Mouse (Mus musculus) cortical plate, adult 2 months (tissue): Measurements from ENCODE around the gene Mmp28. TPM values are rescaled to one million over a fixed set of nuclear protein-coding genes. Genes with fewer than 3 reads are reported as not detected.

Experiments used
- H3K27ac ChIP-seq: fragments of 200-500 bp; 2 replicates; pipeline ENCODE4 v1.5.1; 2012; ENCODE audit warnings: low read length, control low read depth, inconsistent platforms; ENCODE audit not compliant: insufficient read depth
- H3K4me1 ChIP-seq: fragments of 200-500 bp; 2 replicates; pipeline ENCODE4 v1.6.1; 2011; ENCODE audit warnings: low read length; ENCODE audit not compliant: control insufficient read depth, insufficient read depth
- H3K4me3 ChIP-seq: fragments of 200-500 bp; 2 replicates; pipeline ENCODE4 v1.5.1; 2011; ENCODE audit warnings: mild to moderate bottlenecking, low read length, control low read depth; ENCODE audit not compliant: insufficient read depth
- CTCF ChIP-seq: fragments of 200-500 bp; IDR thresholded peaks from 2 replicates; pipeline ENCODE4 v1.5.1; 2011; ENCODE audit warnings: mild to moderate bottlenecking, control low read depth, low read length; ENCODE audit not compliant: insufficient read depth; ENCODE audit errors: extremely low read depth
- POLR2A ChIP-seq: fragments of 200-500 bp; IDR thresholded peaks from 2 replicates; pipeline ENCODE4 v1.6.1; 2011; ENCODE audit warnings: mild to moderate bottlenecking, low read length, control low read depth; ENCODE audit not compliant: insufficient read depth; ENCODE audit errors: extremely low read depth
- polyA plus RNA-seq: library from polyadenylated mRNA; depleted of rRNA; stranded (reverse); fragments of >200 nt; gene quantifications from 2 replicates; pipeline ENCODE4 v1.2.3, GENCODE M21; 2012

Gene Mmp28
- polyA plus RNA-seq, 1 experiment: 5.3 TPM

- no peak overlapping the region; the same call in 1 of the 2 replicates for H3K4me3 ChIP-seq
- TF ChIP-seq CTCF (no peak), POLR2A (no peak)
These were observed 23.3 kb downstream of the Mmp28 start for GRCm38 (mm10) chr11:83439426-83440060.

DNA sequence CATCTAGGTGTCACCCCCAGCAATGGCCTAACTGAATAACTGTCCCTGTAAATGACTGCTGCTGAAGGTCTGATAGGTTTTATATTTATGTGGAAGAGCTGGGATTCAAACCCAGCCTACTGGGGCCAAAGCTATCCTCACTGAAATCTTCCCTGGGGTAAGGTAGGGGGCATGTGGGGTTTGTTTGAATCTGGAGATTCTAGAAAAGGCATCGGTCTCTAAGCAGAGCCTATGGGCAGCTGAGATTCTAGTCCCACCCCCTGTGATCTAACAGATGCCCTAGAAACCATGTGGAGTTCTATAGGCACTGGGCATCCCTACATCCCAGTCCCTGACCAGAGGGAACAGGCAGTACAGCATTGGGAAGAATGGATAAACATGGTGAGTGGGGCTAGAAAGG lies 25.5 kb downstream of the Mmp28 start, which contains the start of gene 1700020L24Rik:
Gene 1700020L24Rik, plus strand, starts transcription at position 301 of the 400 bp plus-strand sequence.
- H3K4me3 ChIP-seq: no peak within 1 kb of the TSS
- H3K27ac ChIP-seq: no peak within 1 kb of the TSS
- TF ChIP-seq POLR2A (no peak), CTCF (no peak)
- no peaks in the 10 kb centered on the region for H3K4me1 ChIP-seq

More at GRCm38 (mm10) chr11:83439426-83440060, 23.3 kb downstream of the Mmp28 start:
- Histone ChIP-seq H3K4me1 (no peaks in the 10 kb centered on the region), H3K27ac (no peak overlapping the region)

DNA sequence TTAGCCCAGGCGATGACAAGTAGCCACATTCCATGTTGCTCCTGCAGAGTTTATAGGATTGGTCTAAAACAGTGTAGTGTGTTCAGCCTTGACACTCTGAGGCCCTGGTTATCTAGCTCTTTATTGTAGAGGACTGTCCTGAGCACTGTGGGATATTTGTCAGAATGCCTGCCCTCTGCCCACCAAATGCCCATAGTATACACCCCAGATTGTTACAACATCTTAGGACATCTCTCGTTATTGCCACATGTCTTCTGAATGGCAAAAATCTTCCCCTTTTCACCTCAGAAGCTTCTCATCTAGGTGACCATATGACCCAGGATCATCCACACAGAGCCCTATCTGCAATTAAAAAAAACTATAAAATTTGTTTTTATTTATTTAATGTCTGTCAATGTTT lies 30.3 kb downstream of the Mmp28 start:
- H3K27ac ChIP-seq: no peak overlapping the region
- no peak for TF ChIP-seq POLR2A
- TF ChIP-seq CTCF: no peak
- H3K4me1 ChIP-seq: no peaks in the 10 kb centered on the region
- H3K4me3 ChIP-seq: no peak overlapping the region

DNA sequence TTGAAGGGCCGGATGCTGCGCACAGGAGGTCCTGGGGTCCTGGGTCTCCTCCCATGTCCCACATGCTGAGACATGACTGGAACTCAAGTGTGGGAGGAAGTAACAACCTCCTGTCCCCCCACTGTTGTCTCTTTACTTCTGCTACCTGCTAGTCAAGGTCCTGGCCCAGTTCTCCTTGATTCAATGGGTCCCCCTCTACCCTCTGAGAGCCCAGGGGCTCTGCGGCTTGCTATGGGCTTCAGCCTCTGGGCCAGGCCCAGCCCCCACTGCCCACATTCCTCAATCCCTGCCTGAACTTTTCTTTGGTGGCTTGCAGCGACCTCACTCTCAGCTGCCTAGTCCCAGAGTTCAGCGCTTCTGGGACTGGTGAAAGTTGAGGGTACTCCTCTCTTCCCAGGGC lies 33.5 kb downstream of the Mmp28 start, which contains the start of gene Gas2l2:
Gene Gas2l2, minus strand, starts transcription at position 101 of the 400 bp plus-strand sequence.
- no peak within 1 kb of the TSS for H3K27ac ChIP-seq

DNA sequence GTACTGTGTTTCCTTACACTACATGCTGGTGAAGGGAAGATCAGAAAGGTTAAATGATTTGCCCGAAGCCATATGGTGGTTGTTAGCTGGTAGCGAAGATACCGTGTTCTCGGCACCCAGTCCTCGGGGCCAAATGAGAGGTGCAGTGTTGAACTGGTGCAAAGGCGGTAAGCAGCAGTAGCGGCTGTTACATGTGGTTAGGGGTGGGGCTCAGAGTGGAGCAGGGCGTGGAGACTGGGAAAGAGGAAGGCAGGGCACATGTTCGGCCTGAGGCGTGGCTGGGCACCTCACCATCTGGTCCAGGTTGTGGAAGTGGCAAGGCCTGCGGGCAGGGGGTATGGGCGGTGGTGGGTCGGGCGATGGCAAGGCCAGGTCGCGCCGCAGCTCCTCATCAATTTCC lies 35.9 kb downstream of the Mmp28 start:
- TF ChIP-seq CTCF (no peak), POLR2A (no peak)
- H3K4me1 ChIP-seq: no peaks in the 10 kb centered on the region
- H3K4me3 ChIP-seq: no peak overlapping the region
- H3K27ac ChIP-seq: no peak overlapping the region

More for the DNA sequence above, 33.5 kb downstream of the Mmp28 start, which contains the start of gene Gas2l2:
- Histone ChIP-seq H3K4me1 (no peaks in the 10 kb centered on the region), H3K4me3 (no peak within 1 kb of the TSS)
- TF ChIP-seq POLR2A (no peak), CTCF (no peak)

- Histone ChIP-seq H3K4me3 (no peak overlapping the region), H3K4me1 (no peaks in the 10 kb centered on the region), H3K27ac (no peak overlapping the region)
- TF ChIP-seq POLR2A (no peak), CTCF (peak; percentile 97)
These were observed 38.2 kb downstream of the Mmp28 start for GRCm38 (mm10) chr11:83424681-83425080.

DNA sequence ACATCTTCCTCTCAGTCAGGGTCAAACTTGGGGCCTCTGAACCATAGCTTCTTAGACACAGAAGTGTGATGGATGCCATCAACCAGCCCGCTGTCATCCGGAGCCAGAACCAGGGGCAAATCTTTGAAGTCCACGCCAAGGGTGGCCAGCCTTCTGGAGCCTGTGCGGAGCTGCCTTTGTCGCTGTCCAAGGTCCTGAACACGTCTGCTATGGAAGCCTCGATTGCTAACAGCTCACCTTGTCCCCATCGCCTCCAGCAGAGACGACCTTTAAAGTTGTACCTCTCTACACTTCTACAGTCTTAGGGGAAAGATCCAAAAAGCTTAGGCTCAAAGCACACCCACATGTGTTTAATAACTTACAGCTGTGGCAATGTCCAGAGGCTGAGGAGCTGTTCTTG lies 41.6 kb downstream of the Mmp28 start:
- TF ChIP-seq CTCF (no peak), POLR2A (no peak)
- Histone ChIP-seq H3K4me1 (peaks cover 3% of the 10 kb centered on the region; the same call in 1 of the 2 replicates), H3K27ac (no peak overlapping the region), H3K4me3 (no peak overlapping the region)

GRCm38 (mm10) chr11:83420338-83420737 lies 42.5 kb downstream of the Mmp28 start:
- H3K4me1 ChIP-seq: peaks cover 3% of the 10 kb centered on the region
- TF ChIP-seq POLR2A (no peak), CTCF (peak; percentile 54)
- no peak overlapping the region for H3K27ac ChIP-seq
- H3K4me3 ChIP-seq: no peak overlapping the region

DNA sequence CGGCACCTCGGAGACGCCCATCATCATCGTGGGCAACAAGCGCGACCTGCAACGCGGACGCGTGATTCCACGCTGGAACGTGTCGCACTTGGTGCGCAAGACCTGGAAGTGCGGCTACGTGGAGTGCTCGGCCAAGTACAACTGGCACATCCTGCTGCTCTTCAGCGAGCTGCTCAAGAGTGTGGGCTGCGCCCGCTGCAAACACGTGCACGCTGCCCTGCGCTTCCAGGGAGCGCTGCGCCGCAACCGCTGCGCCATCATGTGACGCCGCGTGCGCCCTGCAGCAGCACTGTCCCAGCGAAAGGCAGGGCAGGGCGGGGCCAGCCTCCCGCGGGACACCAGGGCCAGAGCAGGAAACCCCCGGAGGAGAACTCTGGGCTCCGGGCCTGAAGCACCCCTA lies 44.3 kb downstream of the Mmp28 start:
- no peak overlapping the region for H3K27ac ChIP-seq

DNA sequence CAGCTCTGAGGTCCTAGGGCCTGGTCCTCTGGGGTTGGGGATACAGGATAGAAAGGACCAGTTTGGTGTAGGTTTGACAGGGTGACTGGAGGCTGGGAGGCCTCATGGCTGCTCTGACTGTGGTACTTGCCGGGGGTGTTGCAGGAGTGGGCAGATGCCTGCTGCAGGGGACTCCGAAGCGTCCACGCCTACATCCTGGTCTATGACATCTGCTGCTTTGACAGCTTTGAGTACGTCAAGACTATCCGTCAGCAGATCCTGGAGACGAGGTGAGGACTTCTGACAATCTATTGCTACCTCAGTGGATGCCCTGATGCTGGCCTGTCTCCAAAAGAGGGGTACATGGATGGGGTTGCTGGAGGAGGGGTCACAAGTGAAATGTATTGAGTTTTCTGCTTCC lies 45.2 kb downstream of the Mmp28 start:
- Histone ChIP-seq H3K4me3 (no peak overlapping the region), H3K27ac (no peak overlapping the region; the same call in 1 of the 2 replicates), H3K4me1 (peaks cover 9% of the 10 kb centered on the region)
- TF ChIP-seq POLR2A: no peak
- no peak for TF ChIP-seq CTCF

More for the DNA sequence above, 44.3 kb downstream of the Mmp28 start:
- TF ChIP-seq POLR2A (no peak), CTCF (no peak)
- Histone ChIP-seq H3K4me3 (peak overlapping the region; percentile 3; the same call in 1 of the 2 replicates), H3K4me1 (peaks cover 6% of the 10 kb centered on the region)
